Mouse (Mus musculus): ENCODE measurements around the gene Pdlim7.

Pdlim7 gene

GRCm38 (mm10) chr13:55486916-55487577, 26.4 kb downstream of the Pdlim7 start:
- peak in 1 of 2 experiments; percentile 26 for DNase-seq (ENCODE audit: low spot score in 2 of 2)

- peak in 1 of 2 experiments; percentile 36 for DNase-seq (ENCODE audit: low spot score in 2 of 2)
These were observed 27.3 kb downstream of the Pdlim7 start for GRCm38 (mm10) chr13:55486029-55486794.

- DNase-seq (ENCODE audit: low spot score in 2 of 2), result no peak
These were observed 28.9 kb downstream of the Pdlim7 start for GRCm38 (mm10) chr13:55484520-55485088.

GRCm38 (mm10) chr13:55483593-55483992, 29.9 kb downstream of the Pdlim7 start:
- DNase-seq (ENCODE audit: low spot score in 2 of 2), result peak; percentile 90 to 94

- DNase-seq (ENCODE audit: low spot score in 2 of 2), result no peak
These were observed 30.4 kb downstream of the Pdlim7 start for GRCm38 (mm10) chr13:55483071-55483470.

- no peak for DNase-seq (ENCODE audit: low spot score in 2 of 2)
These were observed 30.9 kb downstream of the Pdlim7 start for GRCm38 (mm10) chr13:55482542-55482941.

- DNase-seq (ENCODE audit: low spot score in 2 of 2), result no peak
These were observed 33.5 kb downstream of the Pdlim7 start for GRCm38 (mm10) chr13:55479929-55480328.

GRCm38 (mm10) chr13:55479008-55479407, 34.5 kb downstream of the Pdlim7 start:
- DNase-seq (ENCODE audit: low spot score in 2 of 2), result no peak

GRCm38 (mm10) chr13:55478036-55478435, 35.4 kb downstream of the Pdlim7 start:
- DNase-seq (ENCODE audit: low spot score in 2 of 2), result peak in 1 of 2 experiments; percentile 62

GRCm38 (mm10) chr13:55477492-55477891, 36.0 kb downstream of the Pdlim7 start:
- DNase-seq (ENCODE audit: low spot score in 2 of 2), result no peak

- DNase-seq (ENCODE audit: low spot score in 2 of 2), result no peak
These were observed 37.2 kb downstream of the Pdlim7 start for GRCm38 (mm10) chr13:55476256-55476655.

GRCm38 (mm10) chr13:55475750-55476149, 37.7 kb downstream of the Pdlim7 start:
- DNase-seq (ENCODE audit: low spot score in 2 of 2), result no peak

GRCm38 (mm10) chr13:55474621-55475069, 38.8 kb downstream of the Pdlim7 start:
- peak in 1 of 2 experiments; percentile 78 for DNase-seq (ENCODE audit: low spot score in 2 of 2)

GRCm38 (mm10) chr13:55473961-55474360, 39.5 kb downstream of the Pdlim7 start:
- peak in 1 of 2 experiments; percentile 20 for DNase-seq (ENCODE audit: low spot score in 2 of 2)

GRCm38 (mm10) chr13:55473076-55473831, 40.2 kb downstream of the Pdlim7 start:
- DNase-seq (ENCODE audit: low spot score in 2 of 2), result peak in 1 of 2 experiments; percentile 34

GRCm38 (mm10) chr13:55472132-55473022, 41.1 kb downstream of the Pdlim7 start:
- peak in 1 of 2 experiments; percentile 79 for DNase-seq (ENCODE audit: low spot score in 2 of 2)

- DNase-seq (ENCODE audit: low spot score in 2 of 2), result no peak
These were observed 41.7 kb downstream of the Pdlim7 start for GRCm38 (mm10) chr13:55471819-55472131.

- DNase-seq (ENCODE audit: low spot score in 2 of 2), result peak in 1 of 2 experiments; percentile 76
These were observed 42.2 kb downstream of the Pdlim7 start for GRCm38 (mm10) chr13:55471156-55471818.

- DNase-seq (ENCODE audit: low spot score in 2 of 2), result no peak
These were observed 43.1 kb downstream of the Pdlim7 start for GRCm38 (mm10) chr13:55470372-55470771.

GRCm38 (mm10) chr13:55468851-55469560, 44.5 kb downstream of the Pdlim7 start:
- no peak for DNase-seq (ENCODE audit: low spot score in 2 of 2)
